Mouse (Mus musculus): Measurements from ENCODE around the gene Tmem252. TPM values are rescaled to one million over a fixed set of nuclear protein-coding genes. Genes with fewer than 3 reads are reported as not detected.

Gene Tmem252
- polyA plus RNA-seq (2012; ENCODE audit: low replicate concordance): not detected in 2 replicates

DNA sequence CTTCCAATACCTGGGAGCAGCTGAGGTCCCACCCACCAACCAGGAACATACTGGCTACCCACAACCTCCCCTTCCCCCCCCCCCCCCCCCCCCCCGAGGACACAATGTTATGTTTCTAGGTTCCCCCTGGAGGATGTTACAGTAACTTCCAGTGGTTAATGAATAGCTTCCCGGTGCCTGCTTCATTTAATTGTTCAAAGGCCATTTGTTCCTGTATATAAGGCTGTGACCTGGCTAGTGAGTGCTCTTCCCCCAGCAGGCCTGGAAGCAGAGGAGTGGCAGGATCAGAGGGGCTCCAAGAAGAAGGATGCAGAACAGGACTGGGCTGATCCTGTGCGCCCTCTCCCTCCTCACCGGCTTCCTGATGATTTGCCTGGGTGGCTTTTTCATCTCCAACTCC, at the start of gene Tmem252:
Gene Tmem252, plus strand, starts transcription at position 247 of the 400 bp plus-strand sequence.

Other genes with a start within 250 kb of the Tmem252 start
- gene Fam122a, start 196.7 kb upstream of the Tmem252 start, polyA plus RNA-seq (2012; ENCODE audit: low replicate concordance): 17.5 and 35.0 TPM in 2 replicates
- 1.2 and 2.5 TPM in 2 replicates for gene Pip5k1b, start 118.1 kb upstream of the Tmem252 start, polyA plus RNA-seq (2012; ENCODE audit: low replicate concordance)
- 0.08 TPM in 1 of 2 replicates, not detected in the other for gene Pgm5, start 187.8 kb downstream of the Tmem252 start, polyA plus RNA-seq (2012; ENCODE audit: low replicate concordance)
- not detected in 2 replicates for gene Gm10053, start 201.7 kb downstream of the Tmem252 start, polyA plus RNA-seq (2012; ENCODE audit: low replicate concordance)
- gene Foxd4, start 227.2 kb downstream of the Tmem252 start, polyA plus RNA-seq (2012; ENCODE audit: low replicate concordance): not detected in 2 replicates

Measured in hematopoietic multipotent progenitor cell, adult 10-12 weeks (in vitro differentiated cells).